Mouse (Mus musculus) testis, adult 2 months (tissue): ENCODE results near the gene Emp3.

Experiments used
- CTCF ChIP-seq: fragments of 200-500 bp; IDR thresholded peaks from 2 replicates; pipeline ENCODE4 v1.5.1; 2012; ENCODE audit warnings: low read depth, mild to moderate bottlenecking, inconsistent platforms, low read length, moderate library complexity; ENCODE audit not compliant: control insufficient read depth, insufficient read depth, insufficient replicate concordance
- POLR2A ChIP-seq: fragments of 200-500 bp; IDR thresholded peaks from 2 replicates; pipeline ENCODE4 v1.6.1; 2012; ENCODE audit warnings: low read depth, mild to moderate bottlenecking, inconsistent platforms, low read length, moderate library complexity; ENCODE audit not compliant: control insufficient read depth

DNA sequence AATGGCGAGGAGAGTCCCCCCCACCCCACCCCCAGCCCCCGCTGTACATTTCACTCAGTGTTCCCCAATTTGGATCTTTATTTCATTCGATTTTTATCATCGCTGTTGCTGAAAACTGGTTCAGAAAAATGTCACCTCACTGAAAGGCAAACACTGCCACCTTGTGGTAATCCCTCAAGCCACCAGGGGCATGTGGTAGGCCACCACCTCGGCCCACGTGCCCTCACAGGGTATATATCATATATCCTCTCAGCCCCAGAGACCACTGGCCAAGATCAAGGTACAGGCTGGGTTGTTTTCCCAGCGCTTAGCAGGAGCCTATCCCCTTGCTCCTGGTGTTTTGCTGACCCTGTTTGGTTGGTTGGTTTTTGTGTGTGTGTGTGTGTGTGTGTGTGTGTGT is 13.9 kb upstream of the Emp3 start:
- TF ChIP-seq POLR2A, result no peak
- TF ChIP-seq CTCF, result peak; percentile 59; the same call in 1 of the 2 replicates
